Mouse (Mus musculus): ENCODE measurements around the gene Card9. TPM values are rescaled to one million over a fixed set of nuclear protein-coding genes. Genes with fewer than 3 reads are reported as not detected.

Gene Card9
- polyA plus RNA-seq, 1 experiment from 2014 or later: 2.1 TPM

DNA sequence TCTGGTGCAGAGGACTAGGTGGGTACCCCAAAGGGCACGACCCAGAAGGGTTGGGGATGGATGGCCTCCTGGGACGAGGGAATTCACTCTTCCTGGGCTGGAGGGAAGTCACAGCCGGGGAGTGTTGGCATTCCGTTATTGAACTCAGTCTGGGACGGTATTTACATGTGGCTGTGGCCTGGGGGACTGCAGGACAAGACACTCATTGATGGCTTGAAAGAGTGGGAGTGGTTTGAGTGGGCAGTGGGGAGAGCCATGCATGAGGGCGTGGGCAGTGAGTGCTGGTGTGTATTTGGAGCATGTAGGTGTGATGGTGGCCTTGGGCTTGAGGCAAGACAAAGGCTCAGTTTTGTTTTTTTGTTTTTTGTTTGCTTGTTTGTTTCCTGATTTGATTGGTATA, 30.0 kb downstream of the Card9 start:
- 45% methylated on average over 6 of the region's 6 CpGs for WGBS
- H3K36me3 ChIP-seq (ENCODE audit: control insufficient read depth, insufficient read depth, low read length): peaks cover 57% of the 10 kb centered on the region
- no peak overlapping the region for H3K4me2 ChIP-seq (ENCODE audit: low read depth, low read length)
- H3K4me3 ChIP-seq (ENCODE audit: low read depth, low read length): no peak overlapping the region
- no peaks in the 10 kb centered on the region for H3K27me3 ChIP-seq (replicated peaks; ENCODE audit: control insufficient read depth, insufficient read depth, low read length)
- no peaks in the 10 kb centered on the region for H3K4me1 ChIP-seq (ENCODE audit: control insufficient read depth, insufficient read depth, low read length)
- DNase-seq (ENCODE audit: low spot score) (no peak), ATAC-seq (ENCODE audit: low read depth) (no peak)
- no peaks in the 10 kb centered on the region for H3K9me3 ChIP-seq (ENCODE audit: control insufficient read depth, low read length)
- no peak overlapping the region for H3K9ac ChIP-seq (ENCODE audit: low read depth, low read length)
- H3K27ac ChIP-seq (replicated peaks; ENCODE audit: low read depth, low read length): peak overlapping the region; percentile 55; the same call in 1 of the 2 replicates

DNA sequence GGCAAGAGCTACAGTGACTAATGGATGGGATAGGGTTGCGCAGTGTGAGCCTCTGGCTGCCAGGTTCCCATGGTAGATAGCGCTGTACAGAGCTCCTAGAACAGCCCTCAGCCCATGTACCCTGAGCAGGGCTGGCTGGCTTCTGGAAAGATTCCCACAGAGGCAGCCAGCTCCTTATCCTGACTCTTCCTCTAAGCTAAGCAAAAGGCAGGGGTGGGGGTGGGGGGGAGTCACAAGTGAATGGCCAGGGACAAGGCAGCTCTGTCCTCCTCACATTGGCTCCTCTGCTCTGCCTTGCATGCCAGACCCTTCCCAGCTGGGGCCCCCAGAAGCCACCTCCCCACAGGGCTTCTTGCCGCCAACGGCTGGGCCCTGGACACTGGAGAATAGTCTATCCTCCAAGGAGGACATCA, 30.7 kb downstream of the Card9 start:
- Histone ChIP-seq H3K36me3 (ENCODE audit: control insufficient read depth, insufficient read depth, low read length) (peaks cover 64% of the 10 kb centered on the region), H3K27me3 (replicated peaks; ENCODE audit: control insufficient read depth, insufficient read depth, low read length) (no peaks in the 10 kb centered on the region), H3K4me1 (ENCODE audit: control insufficient read depth, insufficient read depth, low read length) (no peaks in the 10 kb centered on the region), H3K9me3 (ENCODE audit: control insufficient read depth, low read length) (no peaks in the 10 kb centered on the region), H3K27ac (replicated peaks; ENCODE audit: low read depth, low read length) (peak overlapping the region; percentile 55; the same call in 1 of the 2 replicates), H3K9ac (ENCODE audit: low read depth, low read length) (no peak overlapping the region), H3K4me2 (ENCODE audit: low read depth, low read length) (no peak overlapping the region), H3K4me3 (ENCODE audit: low read depth, low read length) (no peak overlapping the region)
- 0 out of 2 replicates have a peak, but pooled peaks have one; percentile 24 for ATAC-seq (ENCODE audit: low read depth)
- whole genome bisulfite sequencing: 67% methylated on average over 4 of the region's 4 CpGs
- DNase-seq (ENCODE audit: low spot score): no peak

DNA sequence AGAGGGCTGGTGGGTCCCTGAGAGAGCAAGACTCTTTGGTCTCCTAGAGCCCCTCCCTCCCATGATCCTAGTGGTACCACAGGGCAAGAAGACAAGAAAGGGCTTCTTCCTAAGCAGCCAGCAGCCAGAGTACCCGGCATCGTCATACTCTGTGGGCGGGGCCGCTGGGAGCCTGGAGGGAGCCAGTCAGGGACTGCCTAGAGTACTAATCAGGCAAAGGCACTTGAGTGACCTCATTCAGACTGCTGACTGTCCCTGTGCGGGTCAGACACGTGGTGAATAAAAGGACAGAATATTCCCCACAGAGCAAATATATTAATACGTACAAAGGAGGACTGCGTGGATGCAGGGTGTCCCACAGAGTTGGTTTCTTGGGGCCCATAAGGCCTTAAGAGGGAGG, 31.3 kb downstream of the Card9 start:
- no peak overlapping the region for H3K27ac ChIP-seq (replicated peaks; ENCODE audit: low read depth, low read length)
- no peak for DNase-seq (ENCODE audit: low spot score)
- no peaks in the 10 kb centered on the region for H3K9me3 ChIP-seq (ENCODE audit: control insufficient read depth, low read length)

GRCm38 (mm10) chr2:26327852-26328251, 32.9 kb downstream of the Card9 start:
- ATAC-seq (ENCODE audit: low read depth): no peak
- Histone ChIP-seq H3K27me3 (replicated peaks; ENCODE audit: control insufficient read depth, insufficient read depth, low read length) (no peaks in the 10 kb centered on the region), H3K4me1 (ENCODE audit: control insufficient read depth, insufficient read depth, low read length) (no peaks in the 10 kb centered on the region), H3K36me3 (ENCODE audit: control insufficient read depth, insufficient read depth, low read length) (peaks cover 84% of the 10 kb centered on the region), H3K4me3 (ENCODE audit: low read depth, low read length) (no peak overlapping the region), H3K27ac (replicated peaks; ENCODE audit: low read depth, low read length) (no peak overlapping the region), H3K9ac (ENCODE audit: low read depth, low read length) (no peak overlapping the region), H3K9me3 (ENCODE audit: control insufficient read depth, low read length) (no peaks in the 10 kb centered on the region), H3K4me2 (ENCODE audit: low read depth, low read length) (no peak overlapping the region)
- 79% methylated on average over 4 of the region's 4 CpGs for WGBS
- no peak for DNase-seq (ENCODE audit: low spot score)

More for the DNA sequence above, 31.3 kb downstream of the Card9 start:
- H3K36me3 ChIP-seq (ENCODE audit: control insufficient read depth, insufficient read depth, low read length): peaks cover 70% of the 10 kb centered on the region
- 60% methylated on average over 8 of the region's 8 CpGs for WGBS
- H3K4me1 ChIP-seq (ENCODE audit: control insufficient read depth, insufficient read depth, low read length): no peaks in the 10 kb centered on the region
- H3K4me2 ChIP-seq (ENCODE audit: low read depth, low read length): no peak overlapping the region
- no peak overlapping the region for H3K9ac ChIP-seq (ENCODE audit: low read depth, low read length)
- peak; percentile 42; the same call in 1 of the 2 replicates for ATAC-seq (ENCODE audit: low read depth)
- H3K4me3 ChIP-seq (ENCODE audit: low read depth, low read length): no peak overlapping the region
- no peaks in the 10 kb centered on the region for H3K27me3 ChIP-seq (replicated peaks; ENCODE audit: control insufficient read depth, insufficient read depth, low read length)

GRCm38 (mm10) chr2:26325386-26326181, 35.1 kb downstream of the Card9 start:
- Histone ChIP-seq H3K4me3 (ENCODE audit: low read depth, low read length) (no peak overlapping the region), H3K36me3 (ENCODE audit: control insufficient read depth, insufficient read depth, low read length) (peaks cover 63% of the 10 kb centered on the region), H3K4me2 (ENCODE audit: low read depth, low read length) (no peak overlapping the region), H3K9me3 (ENCODE audit: control insufficient read depth, low read length) (no peaks in the 10 kb centered on the region), H3K27me3 (replicated peaks; ENCODE audit: control insufficient read depth, insufficient read depth, low read length) (no peaks in the 10 kb centered on the region), H3K4me1 (ENCODE audit: control insufficient read depth, insufficient read depth, low read length) (no peaks in the 10 kb centered on the region), H3K27ac (replicated peaks; ENCODE audit: low read depth, low read length) (no peak overlapping the region), H3K9ac (ENCODE audit: low read depth, low read length) (no peak overlapping the region)
- 63% methylated on average over 15 of the region's 15 CpGs for WGBS
- ATAC-seq (ENCODE audit: low read depth) (peak; percentile 83), DNase-seq (ENCODE audit: low spot score) (peak; percentile 75)

DNA sequence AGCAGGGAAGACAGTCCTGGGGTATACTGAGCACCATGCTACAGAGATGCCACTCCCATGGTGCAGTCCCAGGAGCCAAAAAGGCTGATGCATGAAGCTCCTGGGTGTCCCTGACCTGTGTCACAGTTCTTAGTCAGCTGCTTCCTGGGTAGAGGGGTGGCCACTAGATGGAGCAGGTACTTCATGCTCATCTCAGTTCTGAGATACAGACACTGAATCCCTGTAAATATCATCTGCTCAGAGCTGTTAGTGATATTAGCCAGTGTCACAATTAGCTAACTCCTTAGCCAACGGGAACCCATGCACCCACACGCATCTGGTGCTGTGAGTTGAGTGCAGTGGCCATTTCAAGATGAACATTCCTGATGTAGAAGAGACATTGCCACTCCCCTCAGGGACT, 35.8 kb downstream of the Card9 start:
- Histone ChIP-seq H3K4me3 (ENCODE audit: low read depth, low read length) (no peak overlapping the region), H3K9me3 (ENCODE audit: control insufficient read depth, low read length) (no peaks in the 10 kb centered on the region), H3K27me3 (replicated peaks; ENCODE audit: control insufficient read depth, insufficient read depth, low read length) (no peaks in the 10 kb centered on the region), H3K36me3 (ENCODE audit: control insufficient read depth, insufficient read depth, low read length) (peaks cover 58% of the 10 kb centered on the region), H3K27ac (replicated peaks; ENCODE audit: low read depth, low read length) (no peak overlapping the region), H3K4me2 (ENCODE audit: low read depth, low read length) (no peak overlapping the region), H3K9ac (ENCODE audit: low read depth, low read length) (no peak overlapping the region), H3K4me1 (ENCODE audit: control insufficient read depth, insufficient read depth, low read length) (no peaks in the 10 kb centered on the region)
- WGBS: 75% methylated on average over 2 of the region's 2 CpGs
- ATAC-seq (ENCODE audit: low read depth): no peak
- DNase-seq (ENCODE audit: low spot score): no peak

GRCm38 (mm10) chr2:26323589-26324325, 37.0 kb downstream of the Card9 start:
- ATAC-seq (ENCODE audit: low read depth) (no peak), DNase-seq (ENCODE audit: low spot score) (no peak)
- no peak overlapping the region for H3K4me3 ChIP-seq (ENCODE audit: low read depth, low read length)
- no peak overlapping the region for H3K9ac ChIP-seq (ENCODE audit: low read depth, low read length)
- no peaks in the 10 kb centered on the region for H3K9me3 ChIP-seq (ENCODE audit: control insufficient read depth, low read length)
- H3K4me2 ChIP-seq (ENCODE audit: low read depth, low read length): no peak overlapping the region
- peaks cover 53% of the 10 kb centered on the region for H3K36me3 ChIP-seq (ENCODE audit: control insufficient read depth, insufficient read depth, low read length)
- no peaks in the 10 kb centered on the region for H3K27me3 ChIP-seq (replicated peaks; ENCODE audit: control insufficient read depth, insufficient read depth, low read length)
- no peak overlapping the region for H3K27ac ChIP-seq (replicated peaks; ENCODE audit: low read depth, low read length)
- WGBS: 88% methylated on average over 12 of the region's 13 CpGs
- H3K4me1 ChIP-seq (ENCODE audit: control insufficient read depth, insufficient read depth, low read length): 0 out of 2 replicates have a peak, but pooled peaks cover 4% of the 10 kb centered on the region

GRCm38 (mm10) chr2:26320245-26321185, 40.2 kb downstream of the Card9 start:
- WGBS: 83% methylated on average over 14 of the region's 14 CpGs

More at GRCm38 (mm10) chr2:26320245-26321185, 40.2 kb downstream of the Card9 start:
- peaks cover 28% of the 10 kb centered on the region for H3K36me3 ChIP-seq (ENCODE audit: control insufficient read depth, insufficient read depth, low read length)
- no peak overlapping the region for H3K4me2 ChIP-seq (ENCODE audit: low read depth, low read length)
- H3K9me3 ChIP-seq (ENCODE audit: control insufficient read depth, low read length): no peaks in the 10 kb centered on the region
- H3K9ac ChIP-seq (ENCODE audit: low read depth, low read length): no peak overlapping the region
- peaks cover 27% of the 10 kb centered on the region for H3K4me1 ChIP-seq (ENCODE audit: control insufficient read depth, insufficient read depth, low read length)
- ATAC-seq (ENCODE audit: low read depth): no peak
- DNase-seq (ENCODE audit: low spot score): peak; percentile 31
- H3K27me3 ChIP-seq (replicated peaks; ENCODE audit: control insufficient read depth, insufficient read depth, low read length): no peaks in the 10 kb centered on the region
- H3K27ac ChIP-seq (replicated peaks; ENCODE audit: low read depth, low read length): no peak overlapping the region
- no peak overlapping the region for H3K4me3 ChIP-seq (ENCODE audit: low read depth, low read length)

All from embryonic facial prominence, embryonic 14.5 days (tissue).